Mouse (Mus musculus) heart, postnatal 0 days (tissue): ENCODE measurements around the gene Mvb12b.

Experiments
- CTCF ChIP-seq: IDR thresholded peaks from 2 replicates; pipeline ENCODE4 v1.5.1; 2016; ENCODE audit warnings: antibody characterized with exemption, control low read depth, low read depth
- EP300 ChIP-seq: IDR thresholded peaks from 2 replicates; pipeline ENCODE4 v1.6.1; 2016; ENCODE audit warnings: antibody characterized with exemption, low read depth

GRCm38 (mm10) chr2:33693931-33694330 is 193.8 kb downstream of the Mvb12b start:
- TF ChIP-seq CTCF (no peak), EP300 (no peak)
